Mouse (Mus musculus): ENCODE measurements around the gene Ptpn14.

The Ptpn14 gene

GRCm38 (mm10) chr1:189869651-189870270, 141.7 kb downstream of the Ptpn14 start:
- DNase-seq = peak; percentile 88

GRCm38 (mm10) chr1:189870539-189870938, 142.5 kb downstream of the Ptpn14 start:
- DNase-seq = peak; percentile 88

GRCm38 (mm10) chr1:189871625-189872024, 143.6 kb downstream of the Ptpn14 start:
- DNase-seq = no peak

- DNase-seq = no peak
Measured at GRCm38 (mm10) chr1:189872050-189872449, 144.0 kb downstream of the Ptpn14 start.

- peak; percentile 95 for DNase-seq
Measured at GRCm38 (mm10) chr1:189873591-189873990, 145.5 kb downstream of the Ptpn14 start.

- peak; percentile 86 for DNase-seq
Measured at GRCm38 (mm10) chr1:189875439-189875861, 147.4 kb downstream of the Ptpn14 start.

- peak; percentile 93 for DNase-seq
Measured at GRCm38 (mm10) chr1:189876162-189876561, 148.1 kb downstream of the Ptpn14 start.

- peak; percentile 85 for DNase-seq
Measured at GRCm38 (mm10) chr1:189879212-189879611, 151.1 kb downstream of the Ptpn14 start.

- DNase-seq = peak; percentile 96
Measured at GRCm38 (mm10) chr1:189879965-189880364, 151.9 kb downstream of the Ptpn14 start.

- DNase-seq = peak; percentile 91
Measured at GRCm38 (mm10) chr1:189880745-189881144, 152.7 kb downstream of the Ptpn14 start.

- peak; percentile 93 for DNase-seq
Measured at GRCm38 (mm10) chr1:189882886-189883285, 154.8 kb downstream of the Ptpn14 start.

GRCm38 (mm10) chr1:189883531-189884170, 155.6 kb downstream of the Ptpn14 start:
- DNase-seq = peak; percentile 93

GRCm38 (mm10) chr1:189884951-189885350, 156.9 kb downstream of the Ptpn14 start:
- DNase-seq = no peak

- DNase-seq = no peak
Measured at GRCm38 (mm10) chr1:189885975-189886374, 157.9 kb downstream of the Ptpn14 start.

GRCm38 (mm10) chr1:189887518-189887917, 159.4 kb downstream of the Ptpn14 start:
- peak; percentile 93 for DNase-seq

GRCm38 (mm10) chr1:189888749-189889148, 160.7 kb downstream of the Ptpn14 start:
- DNase-seq = no peak

GRCm38 (mm10) chr1:189894191-189894590, 166.1 kb downstream of the Ptpn14 start:
- no peak for DNase-seq

GRCm38 (mm10) chr1:189897861-189898260, 169.8 kb downstream of the Ptpn14 start:
- DNase-seq = no peak

GRCm38 (mm10) chr1:189898708-189899107, 170.6 kb downstream of the Ptpn14 start:
- DNase-seq = no peak

GRCm38 (mm10) chr1:189899526-189899925, 171.5 kb downstream of the Ptpn14 start:
- DNase-seq = peak; percentile 92

- DNase-seq = no peak
Measured at GRCm38 (mm10) chr1:189902413-189902812, 174.3 kb downstream of the Ptpn14 start.

- DNase-seq = no peak
Measured at GRCm38 (mm10) chr1:189903169-189903568, 175.1 kb downstream of the Ptpn14 start.

GRCm38 (mm10) chr1:189910685-189911345, 182.7 kb downstream of the Ptpn14 start:
- DNase-seq = peak; percentile 95

All from heart, adult 11 months (tissue).